Mouse (Mus musculus) heart, embryonic 12.5 days (tissue): Measurements from ENCODE around the gene Sgce. TPM values are rescaled to one million over a fixed set of nuclear protein-coding genes. Genes with fewer than 3 reads are reported as not detected.

Source experiments
- ATAC-seq: fragments of 200-750 bp; cut with Nextera tagmentation; 2 replicates; pipeline ENCODE4 v1.8.0; 2017; ENCODE audit warnings: moderate TSS enrichment, moderate library complexity; ENCODE audit not compliant: insufficient number of reproducible peaks, low FRiP score
- H3K27ac ChIP-seq: fragments of 300-500 bp; sonication (generic); 2 replicates; pipeline ENCODE4 v1.5.1; 2016; ENCODE audit warnings: mild to moderate bottlenecking, moderate library complexity; ENCODE audit not compliant: poor library complexity, severe bottlenecking
- H3K27me3 ChIP-seq: fragments of 300-500 bp; sonication (generic); replicated peaks from 2 replicates; pipeline ENCODE4 v1.6.1; 2016; ENCODE audit warnings: mild to moderate bottlenecking, moderate library complexity
- H3K36me3 ChIP-seq: fragments of 300-500 bp; sonication (generic); 2 replicates; pipeline ENCODE4 v1.6.1; 2016; ENCODE audit warnings: mild to moderate bottlenecking, moderate library complexity
- H3K4me1 ChIP-seq: fragments of 300-500 bp; sonication (generic); replicated peaks from 2 replicates; pipeline ENCODE4 v1.6.1; 2016; ENCODE audit warnings: mild to moderate bottlenecking
- H3K4me2 ChIP-seq: fragments of 300-500 bp; sonication (generic); 2 replicates; pipeline ENCODE4 v1.6.1; 2016; ENCODE audit warnings: mild to moderate bottlenecking, moderate library complexity
- H3K4me3 ChIP-seq: fragments of 300-500 bp; sonication (generic); 2 replicates; pipeline ENCODE4 v1.5.1; 2016; ENCODE audit warnings: mild to moderate bottlenecking
- H3K9ac ChIP-seq: fragments of 300-500 bp; sonication (generic); 2 replicates; pipeline ENCODE4 v1.6.1; 2016; ENCODE audit warnings: mild to moderate bottlenecking, moderate library complexity
- H3K9me3 ChIP-seq: fragments of 300-500 bp; sonication (generic); replicated peaks from 2 replicates; pipeline ENCODE4 v1.6.1; 2016; ENCODE audit warnings: mild to moderate bottlenecking, moderate library complexity
- WGBS: fragments of 180-500 bp; shearing (Covaris S2); methylation state at CpG from one replicate; pipeline ENCODE4 v1.1.7; 2016; 5-methylcytosine and 5-hydroxymethylcytosine counted together
- polyA plus RNA-seq: library from polyadenylated mRNA; unstranded; fragments of >200 nt; fragmentation: Nextera tagmentation; extraction: Ambion mirVana; gene quantifications from 2 replicates; pipeline ENCODE4 v1.2.1, GENCODE M21; 2016

The Sgce gene
- polyA plus RNA-seq, 1 experiment from 2014 or later: 60.6 TPM

GRCm38 (mm10) chr6:4647351-4647750, 99.7 kb downstream of the Sgce start:
- Histone ChIP-seq H3K9me3 (no peaks in the 10 kb centered on the region), H3K27ac (no peak overlapping the region), H3K36me3 (peaks cover 2% of the 10 kb centered on the region), H3K9ac (no peak overlapping the region), H3K4me3 (no peak overlapping the region), H3K27me3 (no peaks in the 10 kb centered on the region), H3K4me2 (no peak overlapping the region), H3K4me1 (no peaks in the 10 kb centered on the region)
- ATAC-seq: no peak
- 62% methylated on average over 3 of the region's 3 CpGs for WGBS

- Histone ChIP-seq H3K9ac (no peak overlapping the region), H3K27ac (no peak overlapping the region), H3K9me3 (no peaks in the 10 kb centered on the region), H3K36me3 (peaks cover 21% of the 10 kb centered on the region), H3K4me1 (no peaks in the 10 kb centered on the region), H3K4me2 (no peak overlapping the region), H3K27me3 (no peaks in the 10 kb centered on the region), H3K4me3 (no peak overlapping the region)
- ATAC-seq: no peak
- WGBS: 78% methylated on average over 7 of the region's 7 CpGs
Measured at GRCm38 (mm10) chr6:4642068-4642467, 104.9 kb downstream of the Sgce start.

GRCm38 (mm10) chr6:4634804-4635203, 112.2 kb downstream of the Sgce start:
- Histone ChIP-seq H3K36me3 (peaks cover 22% of the 10 kb centered on the region), H3K4me3 (no peak overlapping the region), H3K27me3 (no peaks in the 10 kb centered on the region), H3K9ac (no peak overlapping the region), H3K4me1 (peaks cover 7% of the 10 kb centered on the region), H3K4me2 (no peak overlapping the region), H3K9me3 (no peaks in the 10 kb centered on the region), H3K27ac (no peak overlapping the region)
- no peak for ATAC-seq
- WGBS: 7% methylated on average over 1 of the region's 1 CpGs

GRCm38 (mm10) chr6:4633189-4633588, 113.8 kb downstream of the Sgce start:
- no peak overlapping the region for H3K9ac ChIP-seq
- H3K27ac ChIP-seq: no peak overlapping the region
- peaks cover 7% of the 10 kb centered on the region for H3K4me1 ChIP-seq
- 84% methylated on average over 4 of the region's 4 CpGs for WGBS
- no peak overlapping the region for H3K4me3 ChIP-seq
- no peaks in the 10 kb centered on the region for H3K9me3 ChIP-seq
- no peak overlapping the region for H3K4me2 ChIP-seq
- H3K27me3 ChIP-seq: no peaks in the 10 kb centered on the region
- H3K36me3 ChIP-seq: peaks cover 26% of the 10 kb centered on the region
- ATAC-seq: no peak

- WGBS: 66% methylated on average over 3 of the region's 3 CpGs
- ATAC-seq: no peak
- Histone ChIP-seq H3K9me3 (no peaks in the 10 kb centered on the region), H3K27ac (no peak overlapping the region), H3K9ac (no peak overlapping the region), H3K36me3 (peaks cover 16% of the 10 kb centered on the region), H3K4me3 (no peak overlapping the region), H3K4me1 (peaks cover 7% of the 10 kb centered on the region), H3K4me2 (no peak overlapping the region), H3K27me3 (no peaks in the 10 kb centered on the region)
Measured at GRCm38 (mm10) chr6:4631464-4631863, 115.5 kb downstream of the Sgce start.

Other genes starting within 250 kb of the Sgce start
- gene Col1a2, start 242.4 kb downstream of the Sgce start, polyA plus RNA-seq: 230 and 232 TPM in 2 replicates
- gene Casd1, start 146.4 kb downstream of the Sgce start, polyA plus RNA-seq: 40.0 and 41.8 TPM in 2 replicates
- 4.1 and 4.2 TPM in 2 replicates for gene Peg10, start 99 bp upstream of the Sgce start, polyA plus RNA-seq
- 17.4 and 19.0 TPM in 2 replicates for gene Ppp1r9a, start 155.7 kb upstream of the Sgce start, polyA plus RNA-seq